In genomic region chr8:26622311-26623052, GRCm38 (mm10) we compare ENCODE assay signal across 9 mouse cellular contexts.
DNase-seq lines count a peak whose midpoint lies in the region; ATAC-seq and TF ChIP-seq lines count a peak whose summit lies in the region.
"Had no signal": no experiment of that assay in that cellular context is flagged by ENCODE, and none has a peak within 500 bp of the region (broad histone marks: within the 10 kb centered on the region; RNA-seq: fewer than 3 reads in every experiment).

No protein-coding gene starts in this region.

- no peak overlapping the region for H3K27ac ChIP-seq in liver, postnatal 0 days (ENCODE audit: low read depth)
- H3K27ac ChIP-seq in forebrain, embryonic 11.5 days (ENCODE audit: low read depth, low read length) = no peak overlapping the region
- H3K27ac ChIP-seq in limb, embryonic 11.5 days (replicated peaks; ENCODE audit: low read depth, low read length) = no peak overlapping the region
- peak overlapping the region; percentile 49; the same call in 1 of the 2 replicates for H3K27ac ChIP-seq in stomach, embryonic 14.5 days (ENCODE audit: low read length)
- no peak overlapping the region for H3K27ac ChIP-seq in layer of hippocampus, adult 2 months

- no peak for TF ChIP-seq CTCF in liver, postnatal 0 days (IDR thresholded peaks at IDR 0.05; ENCODE audit: low read depth)
- TF ChIP-seq CTCF in layer of hippocampus, adult 2 months (conservative IDR thresholded peaks at IDR 0.05) = no peak

- no peaks in the 10 kb centered on the region for H3K9me3 ChIP-seq in liver, postnatal 0 days (ENCODE audit: low read length)
- no peaks in the 10 kb centered on the region for H3K9me3 ChIP-seq in forebrain, embryonic 11.5 days (ENCODE audit: control insufficient read depth, low read length)
- no peaks in the 10 kb centered on the region for H3K9me3 ChIP-seq in limb, embryonic 11.5 days (ENCODE audit: control insufficient read depth, low read length)
- no peaks in the 10 kb centered on the region for H3K9me3 ChIP-seq in stomach, embryonic 14.5 days (ENCODE audit: control insufficient read depth, low read depth, low read length)

- no peak for TF ChIP-seq EP300 in liver, postnatal 0 days (IDR thresholded peaks at IDR 0.05; ENCODE audit: low read depth)

- H3K4me2 ChIP-seq in liver, postnatal 0 days (ENCODE audit: low read depth, low read length) = no peak overlapping the region
- H3K4me2 ChIP-seq in forebrain, embryonic 11.5 days (ENCODE audit: low read depth, low read length, severe bottlenecking) = peak overlapping the region; percentile 9; the same call in 1 of the 2 replicates
- H3K4me2 ChIP-seq in limb, embryonic 11.5 days (ENCODE audit: low read depth, severe bottlenecking) = peak overlapping the region; percentile 10; the same call in 1 of the 2 replicates
- H3K4me2 ChIP-seq in stomach, embryonic 14.5 days (replicated peaks; ENCODE audit: low read depth, low read length) = peak overlapping the region; percentile 16; the same call in 1 of the 2 replicates

- peak; percentile 9 for DNase-seq in liver
- DNase-seq in liver, postnatal 0 days = no peak
- no peak for DNase-seq in forebrain, embryonic 11.5 days (ENCODE audit: low spot score)
- no peak for DNase-seq in limb, embryonic 11.5 days (ENCODE audit: low spot score)
- no peak for DNase-seq in layer of hippocampus, adult 2 months (ENCODE audit: low spot score in 2 of 2)
- DNase-seq in spleen, postnatal 10 days (ENCODE audit: low spot score in 2 of 2) = no peak
- DNase-seq in testis, postnatal 14 days (ENCODE audit: low spot score) = no peak
- DNase-seq: adrenal gland, postnatal 36 days had no signal

- WGBS in liver, postnatal 0 days (ENCODE audit: insufficient replicate concordance) = 35% methylated on average over 12 of the region's 12 CpGs
- WGBS in forebrain, embryonic 11.5 days = 16% methylated on average over 12 of the region's 12 CpGs
- 12% methylated on average over 12 of the region's 12 CpGs for WGBS in limb, embryonic 11.5 days
- WGBS in stomach, embryonic 14.5 days = 8% methylated on average over 12 of the region's 12 CpGs

- H3K4me3 ChIP-seq in liver, postnatal 0 days (ENCODE audit: low read depth, low read length) = no peak overlapping the region
- H3K4me3 ChIP-seq in forebrain, embryonic 11.5 days (ENCODE audit: low read depth, low read length) = no peak overlapping the region
- H3K4me3 ChIP-seq in limb, embryonic 11.5 days (ENCODE audit: low read depth, low read length) = no peak overlapping the region
- no peak overlapping the region for H3K4me3 ChIP-seq in stomach, embryonic 14.5 days (ENCODE audit: low read depth, low read length)
- no peak overlapping the region for H3K4me3 ChIP-seq in layer of hippocampus, adult 2 months

- no peaks in the 10 kb centered on the region for H3K4me1 ChIP-seq in liver, postnatal 0 days (ENCODE audit: insufficient read depth)
- peaks cover 5% of the 10 kb centered on the region for H3K4me1 ChIP-seq in forebrain, embryonic 11.5 days (replicated peaks; ENCODE audit: control insufficient read depth, insufficient read depth, low read length)
- H3K4me1 ChIP-seq in limb, embryonic 11.5 days (ENCODE audit: control insufficient read depth, insufficient read depth, low read length) = peaks cover 15% of the 10 kb centered on the region
- H3K4me1 ChIP-seq in stomach, embryonic 14.5 days (ENCODE audit: control insufficient read depth, insufficient read depth, low read length) = peaks cover 22% of the 10 kb centered on the region

- no peak for ATAC-seq in liver, postnatal 0 days
- no peak for ATAC-seq in forebrain, embryonic 11.5 days (replicated peaks; ENCODE audit: low FRiP score)
- ATAC-seq in limb, embryonic 11.5 days (ENCODE audit: insufficient number of reproducible peaks, low FRiP score, low TSS enrichment, low read depth) = no peak
- ATAC-seq in stomach, embryonic 14.5 days (ENCODE audit: insufficient number of reproducible peaks, insufficient read depth, low FRiP score, low read depth) = peak; percentile 77; the same call in 1 of the 2 replicates

- H3K9ac ChIP-seq in liver, postnatal 0 days (replicated peaks) = no peak overlapping the region
- H3K9ac ChIP-seq in forebrain, embryonic 11.5 days (ENCODE audit: low read length) = 0 out of 2 replicates have a peak overlapping the region, but pooled peaks have one; percentile 30
- H3K9ac ChIP-seq in limb, embryonic 11.5 days (ENCODE audit: low read length) = no peak overlapping the region
- H3K9ac ChIP-seq in stomach, embryonic 14.5 days (replicated peaks; ENCODE audit: low read depth, low read length) = no peak overlapping the region

- H3K36me3 ChIP-seq in liver, postnatal 0 days (replicated peaks; ENCODE audit: insufficient read depth, low read length) = no peaks in the 10 kb centered on the region
- H3K36me3 ChIP-seq in forebrain, embryonic 11.5 days (ENCODE audit: control insufficient read depth, insufficient read depth, low read length) = no peaks in the 10 kb centered on the region
- H3K36me3 ChIP-seq in limb, embryonic 11.5 days (ENCODE audit: control insufficient read depth, insufficient read depth, low read length) = no peaks in the 10 kb centered on the region
- no peaks in the 10 kb centered on the region for H3K36me3 ChIP-seq in stomach, embryonic 14.5 days (ENCODE audit: control insufficient read depth, insufficient read depth, low read length)

- no peaks in the 10 kb centered on the region for H3K27me3 ChIP-seq in liver, postnatal 0 days (ENCODE audit: insufficient read depth, low read length)
- H3K27me3 ChIP-seq in forebrain, embryonic 11.5 days (ENCODE audit: control insufficient read depth, insufficient read depth, low read length) = no peaks in the 10 kb centered on the region
- H3K27me3 ChIP-seq in limb, embryonic 11.5 days (ENCODE audit: control insufficient read depth, insufficient read depth, low read length) = peaks cover 4% of the 10 kb centered on the region; the same call in 1 of the 2 replicates
- no peaks in the 10 kb centered on the region for H3K27me3 ChIP-seq in stomach, embryonic 14.5 days (ENCODE audit: control insufficient read depth, insufficient read depth, low read length)
